Mouse (Mus musculus) T-helper 1 cell (primary cell): ENCODE data around the gene Dkk2.
"Not testable (repeated sequence)": the region's sequence is repeated elsewhere in the genome, so short reads cannot be mapped to it uniquely, and the experiment has no call there.

Source experiments
- in situ Hi-C: fragments of 300-600 bp; cut with MboI, MseI; formaldehyde crosslinking; loops from one replicate; pipeline ENCODE4 v1.15.1; 2025; ENCODE audit warnings: high pct_unique_total_duplicates

The Dkk2 gene

GRCm38 (mm10) chr3:132085112-132085822 is at the start of gene Dkk2:
TSS of gene Dkk2 (plus strand) at chr3:132085292.
- in situ Hi-C loops = no loop called here

- in situ Hi-C loops = no loop called here
Observed at GRCm38 (mm10) chr3:132036704-132037103, 48.4 kb upstream of the Dkk2 start.

GRCm38 (mm10) chr3:132037670-132038069 is 47.4 kb upstream of the Dkk2 start:
- in situ Hi-C loops = no loop called here

- in situ Hi-C loops = no loop called here
Observed at GRCm38 (mm10) chr3:132040066-132040465, 45.0 kb upstream of the Dkk2 start.

- in situ Hi-C loops = no loop called here
Observed at GRCm38 (mm10) chr3:132050884-132051457, 34.1 kb upstream of the Dkk2 start.

GRCm38 (mm10) chr3:132062816-132063215 is 22.3 kb upstream of the Dkk2 start:
- in situ Hi-C loops = not testable (repeated sequence)

GRCm38 (mm10) chr3:132063374-132063773 is 21.7 kb upstream of the Dkk2 start:
- in situ Hi-C loops = no loop called here

- in situ Hi-C loops = no loop called here
Observed at GRCm38 (mm10) chr3:132063966-132064365, 21.1 kb upstream of the Dkk2 start.

GRCm38 (mm10) chr3:132064920-132065319 is 20.2 kb upstream of the Dkk2 start:
- in situ Hi-C loops = no loop called here

GRCm38 (mm10) chr3:132070949-132071348 is 14.1 kb upstream of the Dkk2 start:
- in situ Hi-C loops = no loop called here

- in situ Hi-C loops = no loop called here
Observed at GRCm38 (mm10) chr3:132084018-132084417, 1.1 kb upstream of the Dkk2 start.

- in situ Hi-C loops = no loop called here
Observed at GRCm38 (mm10) chr3:132084680-132085079, 412 bp upstream of the Dkk2 start.

- in situ Hi-C loops = no loop called here
Observed at GRCm38 (mm10) chr3:132085823-132086350, 795 bp downstream of the Dkk2 start.

- in situ Hi-C loops = no loop called here
Observed at GRCm38 (mm10) chr3:132086461-132086860, 1.4 kb downstream of the Dkk2 start.

- in situ Hi-C loops = no loop called here
Observed at GRCm38 (mm10) chr3:132087011-132087486, 2.0 kb downstream of the Dkk2 start.

- in situ Hi-C loops = no loop called here
Observed at GRCm38 (mm10) chr3:132092983-132093382, 7.9 kb downstream of the Dkk2 start.

GRCm38 (mm10) chr3:132096296-132096695 is 11.2 kb downstream of the Dkk2 start:
- in situ Hi-C loops = no loop called here

- in situ Hi-C loops = no loop called here
Observed at GRCm38 (mm10) chr3:132100746-132101145, 15.7 kb downstream of the Dkk2 start.

- in situ Hi-C loops = no loop called here
Observed at GRCm38 (mm10) chr3:132103020-132103419, 17.9 kb downstream of the Dkk2 start.

- in situ Hi-C loops = no loop called here
Observed at GRCm38 (mm10) chr3:132103454-132103853, 18.4 kb downstream of the Dkk2 start.

- in situ Hi-C loops = no loop called here
Observed at GRCm38 (mm10) chr3:132115772-132116511, 30.9 kb downstream of the Dkk2 start.

GRCm38 (mm10) chr3:132121344-132121743 is 36.3 kb downstream of the Dkk2 start:
- in situ Hi-C loops = no loop called here
